ENCODE assay signal across 10 mouse cellular contexts in the genomic region with DNA sequence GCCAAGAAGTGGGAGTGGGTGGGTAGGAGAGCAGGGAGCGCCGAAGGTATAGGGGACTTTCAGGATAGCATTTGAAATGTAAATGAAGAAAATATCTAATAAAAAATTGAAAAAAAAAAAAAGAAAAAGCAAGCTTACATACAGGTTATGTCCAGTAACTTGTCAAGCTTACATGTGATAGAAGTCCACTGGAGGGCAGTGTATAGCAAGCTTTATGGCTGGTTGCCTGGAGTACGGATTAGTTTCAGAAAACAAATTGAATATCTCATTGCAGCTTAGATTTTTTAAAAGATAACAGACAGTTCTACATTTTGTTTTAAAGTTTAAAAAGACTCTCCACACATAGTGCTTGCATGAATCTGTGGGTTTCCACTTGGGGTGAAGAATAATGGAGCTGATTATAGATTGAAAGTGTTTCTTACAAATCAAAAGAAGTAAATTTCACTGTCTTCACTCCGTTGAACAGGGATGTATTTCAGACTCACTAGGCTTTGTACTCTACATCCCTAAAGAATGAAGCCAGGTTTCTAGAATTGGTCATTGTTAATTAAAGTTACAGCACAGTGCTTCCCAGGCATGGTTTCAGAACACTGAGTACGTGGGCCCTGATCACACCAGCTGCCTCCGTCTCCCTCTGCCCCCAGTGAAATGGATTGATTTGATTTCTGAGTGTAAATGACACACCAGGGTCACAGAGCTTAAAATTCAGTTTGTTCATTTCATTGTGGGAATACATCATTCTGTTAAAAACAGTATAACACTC.
DNase-seq lines count a peak whose midpoint lies in the region; ATAC-seq and TF ChIP-seq lines count a peak whose summit lies in the region.
"Had no signal": no experiment of that assay in that cellular context is flagged by ENCODE, and none has a peak within 500 bp of the region (broad histone marks: within the 10 kb centered on the region; RNA-seq: fewer than 3 reads in every experiment).

No protein-coding gene starts in this region.

- no peaks in the 10 kb centered on the region for H3K9me3 ChIP-seq in liver, embryonic 14.5 days (ENCODE audit: control insufficient read depth, low read length)
- 0 out of 2 replicates have a peak, but pooled peaks cover 3% of the 10 kb centered on the region for H3K9me3 ChIP-seq in hindbrain, embryonic 15.5 days
- H3K9me3 ChIP-seq in limb, embryonic 14.5 days (ENCODE audit: control insufficient read depth, low read length) = peaks cover 6% of the 10 kb centered on the region; the same call in 1 of the 2 replicates
- H3K9me3 ChIP-seq: embryonic facial prominence, embryonic 12.5 days; limb, embryonic 15.5 days had no signal

- no peak for TF ChIP-seq POLR2A in limb, embryonic 14.5 days (IDR thresholded peaks at IDR 0.05; ENCODE audit: borderline replicate concordance, extremely low read depth, insufficient read depth, insufficient read length)

- TF ChIP-seq EP300 in liver, embryonic 14.5 days (IDR thresholded peaks at IDR 0.05; ENCODE audit: low read depth) = no peak

- no peak overlapping the region for H3K4me2 ChIP-seq in liver, embryonic 14.5 days (ENCODE audit: low read depth)
- H3K4me2 ChIP-seq in hindbrain, embryonic 15.5 days = no peak overlapping the region
- no peak overlapping the region for H3K4me2 ChIP-seq in limb, embryonic 14.5 days (replicated peaks; ENCODE audit: low read depth, low read length, severe bottlenecking)
- H3K4me2 ChIP-seq: embryonic facial prominence, embryonic 12.5 days; limb, embryonic 15.5 days had no signal

- no peak overlapping the region for H3K27ac ChIP-seq in liver, embryonic 14.5 days
- H3K27ac ChIP-seq in hindbrain, embryonic 15.5 days (replicated peaks) = no peak overlapping the region
- no peak overlapping the region for H3K27ac ChIP-seq in limb, embryonic 14.5 days (replicated peaks; ENCODE audit: low read depth, low read length)
- H3K27ac ChIP-seq: embryonic facial prominence, embryonic 12.5 days; limb, embryonic 15.5 days had no signal

- H3K4me1 ChIP-seq in liver, embryonic 14.5 days (replicated peaks; ENCODE audit: control insufficient read depth in 2 of 2, insufficient read depth in 2 of 2, low read length in 1 of 2) = no peaks in the 10 kb centered on the region
- no peaks in the 10 kb centered on the region for H3K4me1 ChIP-seq in hindbrain, embryonic 15.5 days (replicated peaks)
- 0 out of 2 replicates have a peak, but pooled peaks cover 3% of the 10 kb centered on the region for H3K4me1 ChIP-seq in limb, embryonic 14.5 days (ENCODE audit: control insufficient read depth, insufficient read depth, low read length)
- H3K4me1 ChIP-seq: limb, embryonic 15.5 days had no signal

- peak; percentile 9; the same call in 1 of the 2 replicates for TF ChIP-seq CTCF in liver, embryonic 14.5 days (IDR thresholded peaks at IDR 0.05; ENCODE audit: low read depth)

- peak; percentile 24 for DNase-seq in adrenal gland, postnatal 10 days
- no peak for DNase-seq in adrenal gland, adult 8-10 months
- no peak for DNase-seq in liver, embryonic 14.5 days (ENCODE audit: low read depth in 3 of 3, low spot score in 3 of 3)
- no peak for DNase-seq in liver
- DNase-seq in limb, embryonic 14.5 days (ENCODE audit: low spot score) = peak; percentile 75
- peak; percentile 19 for DNase-seq in right cerebral cortex, postnatal 14 days
- DNase-seq in spleen, postnatal 4 days (ENCODE audit: low spot score in 2 of 2) = no peak

- no peak overlapping the region for H3K4me3 ChIP-seq in liver, embryonic 14.5 days (ENCODE audit: insufficient read depth in 1 of 2, low read depth in 2 of 2, low read length in 2 of 2)
- no peak overlapping the region for H3K4me3 ChIP-seq in hindbrain, embryonic 15.5 days
- H3K4me3 ChIP-seq in limb, embryonic 14.5 days (replicated peaks; ENCODE audit: low read length) = no peak overlapping the region
- H3K4me3 ChIP-seq: embryonic facial prominence, embryonic 12.5 days; limb, embryonic 15.5 days had no signal

- H3K27me3 ChIP-seq in liver, embryonic 14.5 days (ENCODE audit: control insufficient read depth, insufficient read depth, low read length) = no peaks in the 10 kb centered on the region
- H3K27me3 ChIP-seq in hindbrain, embryonic 15.5 days = no peaks in the 10 kb centered on the region
- H3K27me3 ChIP-seq in limb, embryonic 14.5 days (ENCODE audit: control insufficient read depth, insufficient read depth, low read length) = no peaks in the 10 kb centered on the region
- H3K27me3 ChIP-seq: embryonic facial prominence, embryonic 12.5 days; limb, embryonic 15.5 days had no signal

- WGBS in liver, embryonic 14.5 days (ENCODE audit: insufficient replicate concordance) = 49% methylated on average over 6 of the region's 6 CpGs
- 55% methylated on average over 6 of the region's 6 CpGs for WGBS in hindbrain, embryonic 15.5 days
- 69% methylated on average over 6 of the region's 6 CpGs for WGBS in limb, embryonic 14.5 days

- H3K36me3 ChIP-seq in liver, embryonic 14.5 days (replicated peaks; ENCODE audit: control insufficient read depth, insufficient read depth, low read depth) = no peaks in the 10 kb centered on the region
- no peaks in the 10 kb centered on the region for H3K36me3 ChIP-seq in hindbrain, embryonic 15.5 days
- H3K36me3 ChIP-seq in limb, embryonic 14.5 days (ENCODE audit: control insufficient read depth, insufficient read depth, low read length) = no peaks in the 10 kb centered on the region
- H3K36me3 ChIP-seq: embryonic facial prominence, embryonic 12.5 days; limb, embryonic 15.5 days had no signal

- H3K9ac ChIP-seq in liver, embryonic 14.5 days (replicated peaks) = no peak overlapping the region
- H3K9ac ChIP-seq in hindbrain, embryonic 15.5 days = no peak overlapping the region
- H3K9ac ChIP-seq in limb, embryonic 14.5 days (ENCODE audit: low read depth, low read length, severe bottlenecking) = no peak overlapping the region
- H3K9ac ChIP-seq: embryonic facial prominence, embryonic 12.5 days; limb, embryonic 15.5 days had no signal

- ATAC-seq in liver, embryonic 14.5 days (ENCODE audit: insufficient read depth) = no peak
- peak; percentile 77 for ATAC-seq in hindbrain, embryonic 15.5 days (ENCODE audit: low FRiP score, low read depth)
- ATAC-seq in limb, embryonic 14.5 days (ENCODE audit: low FRiP score, low read depth) = no peak

Comparison
In these comparisons a context has a peak if more than half of its experiments do, and no peak if none do; other contexts are left out.
1. DNase-seq: peak in adrenal gland, postnatal 10 days (single experiment), limb, embryonic 14.5 days (single experiment) and right cerebral cortex, postnatal 14 days (single experiment); none in adrenal gland, adult 8-10 months (single experiment), liver, embryonic 14.5 days (0 of 3), liver (single experiment) and spleen, postnatal 4 days (0 of 2).